In the genomic region with DNA sequence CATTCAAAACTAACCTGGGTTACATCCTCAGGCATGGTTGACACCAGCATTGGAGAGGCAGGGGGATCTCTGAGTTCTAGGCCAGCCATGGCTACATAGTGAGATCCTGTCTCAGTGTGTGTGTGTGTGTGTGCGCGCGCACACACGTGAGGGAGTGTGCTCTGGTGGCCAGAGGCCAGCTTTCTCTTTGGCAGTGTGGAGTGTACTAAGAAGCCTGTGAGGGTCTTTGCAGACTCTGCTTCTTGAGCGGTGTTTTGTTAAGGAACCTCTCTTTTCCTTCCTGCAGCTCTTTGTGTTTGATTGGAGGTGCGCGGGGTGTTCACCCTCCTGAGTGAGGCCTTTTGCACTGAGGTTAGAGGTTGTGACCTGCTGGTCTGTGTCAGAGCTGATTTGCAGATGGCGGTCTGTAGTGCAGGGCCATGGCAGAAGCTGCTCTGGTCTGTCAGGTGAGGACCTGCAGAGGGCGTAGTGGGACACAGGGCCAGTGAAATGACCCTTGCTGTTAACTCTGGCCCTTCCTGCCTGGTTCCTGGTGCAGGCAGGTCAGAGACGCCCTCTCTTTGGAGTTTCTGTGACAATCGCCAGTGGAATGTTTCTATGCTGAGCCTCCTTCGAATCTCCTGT, we compare ENCODE assay signal across 10 mouse cellular contexts. TPM values are rescaled to one million over a fixed set of nuclear protein-coding genes. Genes with fewer than 3 reads are reported as not detected.
DNase-seq lines count a peak whose midpoint lies in the region; ATAC-seq lines count a peak whose summit lies in the region.
"Had no signal": no experiment of that assay in that cellular context is flagged by ENCODE, and none has a peak within 500 bp of the region (broad histone marks: within the 10 kb centered on the region; RNA-seq: fewer than 3 reads in every experiment).

No protein-coding gene starts in this region.

- H3K9me3 ChIP-seq in hindbrain, embryonic 10.5 days: peaks cover 5% of the 10 kb centered on the region; the same call in 1 of the 2 replicates
- H3K9me3 ChIP-seq in hindbrain, embryonic 16.5 days (ENCODE audit: control insufficient read depth, low read length): no peaks in the 10 kb centered on the region
- no peaks in the 10 kb centered on the region for H3K9me3 ChIP-seq in lung, embryonic 16.5 days (ENCODE audit: control insufficient read depth, low read length)
- peaks cover 2% of the 10 kb centered on the region; the same call in 1 of the 2 replicates for H3K9me3 ChIP-seq in embryonic facial prominence, embryonic 10.5 days

- 65% methylated on average over 12 of the region's 12 CpGs for whole genome bisulfite sequencing in hindbrain, embryonic 10.5 days
- 61% methylated on average over 12 of the region's 12 CpGs for WGBS in hindbrain, embryonic 16.5 days
- WGBS in lung, embryonic 16.5 days: 60% methylated on average over 12 of the region's 12 CpGs
- 62% methylated on average over 12 of the region's 12 CpGs for WGBS in embryonic facial prominence, embryonic 10.5 days

- H3K27me3 ChIP-seq in hindbrain, embryonic 10.5 days (ENCODE audit: insufficient read depth, poor library complexity, severe bottlenecking): no peaks in the 10 kb centered on the region
- H3K27me3 ChIP-seq in hindbrain, embryonic 16.5 days (replicated peaks; ENCODE audit: control insufficient read depth, insufficient read depth, low read length): no peaks in the 10 kb centered on the region
- no peaks in the 10 kb centered on the region for H3K27me3 ChIP-seq in lung, embryonic 16.5 days (ENCODE audit: control insufficient read depth, insufficient read depth, low read depth, low read length)
- no peaks in the 10 kb centered on the region for H3K27me3 ChIP-seq in embryonic facial prominence, embryonic 10.5 days (replicated peaks; ENCODE audit: low read depth, poor library complexity, severe bottlenecking)

- H3K4me1 ChIP-seq in hindbrain, embryonic 10.5 days (replicated peaks): peaks cover 79% of the 10 kb centered on the region
- peaks cover 60% of the 10 kb centered on the region for H3K4me1 ChIP-seq in hindbrain, embryonic 16.5 days (ENCODE audit: control insufficient read depth, insufficient read depth, low read depth, low read length)
- H3K4me1 ChIP-seq in lung, embryonic 16.5 days (replicated peaks; ENCODE audit: control insufficient read depth, insufficient read depth, low read length): peaks cover 56% of the 10 kb centered on the region
- peaks cover 69% of the 10 kb centered on the region for H3K4me1 ChIP-seq in embryonic facial prominence, embryonic 10.5 days

- peaks cover 39% of the 10 kb centered on the region for H3K36me3 ChIP-seq in hindbrain, embryonic 10.5 days
- no peaks in the 10 kb centered on the region for H3K36me3 ChIP-seq in hindbrain, embryonic 16.5 days (ENCODE audit: control insufficient read depth, insufficient read depth, low read length)
- H3K36me3 ChIP-seq in lung, embryonic 16.5 days (ENCODE audit: control insufficient read depth, insufficient read depth, low read length): no peaks in the 10 kb centered on the region
- peaks cover 50% of the 10 kb centered on the region for H3K36me3 ChIP-seq in embryonic facial prominence, embryonic 10.5 days (replicated peaks)

- no peak overlapping the region for H3K9ac ChIP-seq in hindbrain, embryonic 16.5 days (ENCODE audit: low read depth, low read length)
- peak overlapping the region; percentile 13; the same call in 1 of the 2 replicates for H3K9ac ChIP-seq in lung, embryonic 16.5 days (ENCODE audit: low read length)

- H3K4me3 ChIP-seq in hindbrain, embryonic 10.5 days: no peak overlapping the region
- no peak overlapping the region for H3K4me3 ChIP-seq in hindbrain, embryonic 16.5 days (ENCODE audit: low read length)
- H3K4me3 ChIP-seq in lung, embryonic 16.5 days (ENCODE audit: low read length): no peak overlapping the region
- H3K4me3 ChIP-seq in embryonic facial prominence, embryonic 10.5 days: peak overlapping the region; percentile 23; the same call in 1 of the 2 replicates

- no peak overlapping the region for H3K4me2 ChIP-seq in hindbrain, embryonic 16.5 days (ENCODE audit: low read length)
- no peak overlapping the region for H3K4me2 ChIP-seq in lung, embryonic 16.5 days (ENCODE audit: low read depth, low read length)

- no peak for DNase-seq in hindbrain, embryonic 10.5 days (ENCODE audit: low spot score)
- DNase-seq in lung, postnatal 14 days: no peak
- DNase-seq in embryonic facial prominence, embryonic 10.5 days (ENCODE audit: low spot score): no peak
- peak; percentile 42 for DNase-seq in lung, postnatal 36 days
- DNase-seq in urinary bladder, postnatal 10 days (ENCODE audit: low spot score): no peak
- DNase-seq: gastrocnemius, postnatal 10 days; midbrain, embryonic 14.5 days; thymus, postnatal 4 days had no signal

- peak overlapping the region; percentile 53; the same call in 1 of the 2 replicates for H3K27ac ChIP-seq in hindbrain, embryonic 10.5 days
- no peak overlapping the region for H3K27ac ChIP-seq in hindbrain, embryonic 16.5 days (ENCODE audit: low read depth, low read length)
- no peak overlapping the region for H3K27ac ChIP-seq in lung, embryonic 16.5 days (ENCODE audit: low read length)
- 0 out of 2 replicates have a peak overlapping the region, but pooled peaks have one; percentile 35 for H3K27ac ChIP-seq in embryonic facial prominence, embryonic 10.5 days (replicated peaks)

- no peak for ATAC-seq in hindbrain, embryonic 16.5 days
- no peak for ATAC-seq in lung, embryonic 16.5 days (ENCODE audit: low read depth)

RNA-seq across cellular contexts. Expression of gene Prrc2b, which starts 7.8 kb away (rescaled TPM):
- 55.6 and 68.9 TPM in 2 replicates for polyA plus RNA-seq in hindbrain, embryonic 10.5 days (2016; fragmentation: Nextera tagmentation; extraction: Ambion mirVana)
- polyA plus RNA-seq in hindbrain, embryonic 16.5 days (2015; fragmentation: Nextera tagmentation; extraction: Ambion mirVana): 49.7 and 66.2 TPM in 2 replicates
- polyA plus RNA-seq in lung, embryonic 16.5 days (2015; fragmentation: Nextera tagmentation; extraction: Ambion mirVana): 24.7 and 26.9 TPM in 2 replicates
- 60.0 and 69.9 TPM in 2 replicates for polyA plus RNA-seq in embryonic facial prominence, embryonic 10.5 days (2016; fragmentation: Nextera tagmentation; extraction: Ambion mirVana)

Comparison
In these comparisons a context has a peak if more than half of its experiments do, and no peak if none do; other contexts are left out.
1. H3K27ac ChIP-seq: peak in hindbrain, embryonic 10.5 days (single experiment) and embryonic facial prominence, embryonic 10.5 days (single experiment); none in hindbrain, embryonic 16.5 days (single experiment) and lung, embryonic 16.5 days (single experiment).